Mouse (Mus musculus) embryonic facial prominence, embryonic 11.5 days (tissue): ENCODE results near the gene Orm2. TPM values are rescaled to one million over a fixed set of nuclear protein-coding genes. Genes with fewer than 3 reads are reported as not detected.
A peak's percentile ranks its signal among the peaks of the same experiment; 100 is the strongest.
"Not testable (repeated sequence)": the region's sequence is repeated elsewhere in the genome, so short reads cannot be mapped to it uniquely, and the experiment has no call there.

Source experiments
- ATAC-seq: fragments of 200-750 bp; cut with Nextera tagmentation; replicated peaks from 2 replicates; pipeline ENCODE4 v1.8.0; 2017; ENCODE audit warnings: low read depth; ENCODE audit not compliant: insufficient number of reproducible peaks, low FRiP score, low TSS enrichment
- DNase-seq: peaks from one replicate; pipeline ENCODE4 v3.0.0-alpha.2; 2015; ENCODE audit warnings: low spot score
- H3K27ac ChIP-seq: fragments of 300-500 bp; sonication (generic); replicated peaks from 2 replicates; pipeline ENCODE4 v1.5.1; 2014; ENCODE audit warnings: mild to moderate bottlenecking, low read depth, low read length, control low read depth
- H3K27me3 ChIP-seq: fragments of 300-500 bp; sonication (generic); 2 replicates; pipeline ENCODE4 v1.6.1; 2014; ENCODE audit warnings: mild to moderate bottlenecking, low read length, moderate library complexity, mixed read lengths; ENCODE audit not compliant: control insufficient read depth, insufficient read depth
- H3K36me3 ChIP-seq: fragments of 300-500 bp; sonication (generic); replicated peaks from 2 replicates; pipeline ENCODE4 v1.6.1; 2014; ENCODE audit warnings: low read depth, mild to moderate bottlenecking, low read length, moderate library complexity, mixed read lengths; ENCODE audit not compliant: control insufficient read depth, insufficient read depth
- H3K4me1 ChIP-seq: fragments of 300-500 bp; sonication (generic); 2 replicates; pipeline ENCODE4 v1.6.1; 2014; ENCODE audit warnings: low read length, mixed read lengths; ENCODE audit not compliant: control insufficient read depth, insufficient read depth
- H3K4me2 ChIP-seq: fragments of 300-500 bp; sonication (generic); 2 replicates; pipeline ENCODE4 v1.6.1; 2014; ENCODE audit warnings: low read depth, mild to moderate bottlenecking, control low read depth, low read length, moderate library complexity
- H3K4me3 ChIP-seq: fragments of 300-500 bp; sonication (generic); 2 replicates; pipeline ENCODE4 v1.5.1; 2014; ENCODE audit warnings: low read depth, low read length, control low read depth
- H3K9ac ChIP-seq: fragments of 300-500 bp; sonication (generic); replicated peaks from 2 replicates; pipeline ENCODE4 v1.6.1; 2014; ENCODE audit warnings: mild to moderate bottlenecking, control low read depth, low read length
- H3K9me3 ChIP-seq: fragments of 300-500 bp; sonication (generic); replicated peaks from 2 replicates; pipeline ENCODE4 v1.6.1; 2016; ENCODE audit warnings: mild to moderate bottlenecking, low read length, inconsistent platforms, mixed read lengths; ENCODE audit not compliant: control insufficient read depth
- WGBS: fragments of 180-500 bp; shearing (Covaris S2); extraction: QIAGEN DNeasy Blood & Tissue Kit; methylation state at CpG from one replicate; pipeline ENCODE4 v1.1.7; 2014; 5-methylcytosine and 5-hydroxymethylcytosine counted together
- polyA plus RNA-seq: library from polyadenylated mRNA; unstranded; fragments of >200 nt; fragmentation: Nextera tagmentation; extraction: Ambion mirVana; gene quantifications from 2 replicates; pipeline ENCODE4 v1.2.1, GENCODE M21; 2014

Orm2 gene
- not detected in 2 replicates for polyA plus RNA-seq

DNA sequence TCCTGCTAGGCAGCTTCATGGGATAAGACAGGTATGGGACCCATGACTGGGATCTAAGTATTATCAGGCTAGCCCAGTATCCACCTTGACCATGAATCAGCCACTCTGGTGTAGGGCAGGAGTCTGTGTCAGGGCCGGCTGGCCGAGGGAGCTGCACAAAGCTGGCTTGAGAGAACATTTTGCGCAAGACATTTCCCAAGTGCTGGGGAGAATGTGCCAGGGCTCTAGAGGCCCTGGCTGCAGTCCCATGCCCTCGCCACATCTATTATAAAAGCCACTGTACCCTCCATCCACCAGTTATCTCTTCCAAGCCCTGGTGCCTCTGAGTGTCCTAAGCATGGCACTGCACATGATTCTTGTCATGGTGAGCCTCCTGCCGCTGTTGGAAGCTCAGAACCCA is at the start of gene Orm2:
Gene Orm2 (plus strand): TSS at position 300 of the 400 bp plus-strand sequence.
- Histone ChIP-seq H3K36me3 (no peaks in the 10 kb centered on the region), H3K27ac (no peak within 1 kb of the TSS), H3K4me3 (no peak within 1 kb of the TSS), H3K9me3 (no peaks in the 10 kb centered on the region), H3K4me2 (no peak within 1 kb of the TSS), H3K4me1 (no peaks in the 10 kb centered on the region), H3K27me3 (no peaks in the 10 kb centered on the region), H3K9ac (no peak within 1 kb of the TSS)
- DNase-seq = no peak
- ATAC-seq = no peak
- 93% methylated on average over 5 of the region's 5 CpGs for WGBS

GRCm38 (mm10) chr4:63314063-63314462 is 48.2 kb upstream of the Orm2 start:
- no peak overlapping the region for H3K4me2 ChIP-seq
- no peak overlapping the region for H3K9ac ChIP-seq
- ATAC-seq = no peak
- no peaks in the 10 kb centered on the region for H3K4me1 ChIP-seq
- no peak overlapping the region for H3K27ac ChIP-seq
- H3K4me3 ChIP-seq = no peak overlapping the region
- no peaks in the 10 kb centered on the region for H3K9me3 ChIP-seq
- no peak for DNase-seq
- H3K36me3 ChIP-seq = no peaks in the 10 kb centered on the region
- WGBS = 79% methylated on average over 5 of the region's 5 CpGs
- no peaks in the 10 kb centered on the region for H3K27me3 ChIP-seq

DNA sequence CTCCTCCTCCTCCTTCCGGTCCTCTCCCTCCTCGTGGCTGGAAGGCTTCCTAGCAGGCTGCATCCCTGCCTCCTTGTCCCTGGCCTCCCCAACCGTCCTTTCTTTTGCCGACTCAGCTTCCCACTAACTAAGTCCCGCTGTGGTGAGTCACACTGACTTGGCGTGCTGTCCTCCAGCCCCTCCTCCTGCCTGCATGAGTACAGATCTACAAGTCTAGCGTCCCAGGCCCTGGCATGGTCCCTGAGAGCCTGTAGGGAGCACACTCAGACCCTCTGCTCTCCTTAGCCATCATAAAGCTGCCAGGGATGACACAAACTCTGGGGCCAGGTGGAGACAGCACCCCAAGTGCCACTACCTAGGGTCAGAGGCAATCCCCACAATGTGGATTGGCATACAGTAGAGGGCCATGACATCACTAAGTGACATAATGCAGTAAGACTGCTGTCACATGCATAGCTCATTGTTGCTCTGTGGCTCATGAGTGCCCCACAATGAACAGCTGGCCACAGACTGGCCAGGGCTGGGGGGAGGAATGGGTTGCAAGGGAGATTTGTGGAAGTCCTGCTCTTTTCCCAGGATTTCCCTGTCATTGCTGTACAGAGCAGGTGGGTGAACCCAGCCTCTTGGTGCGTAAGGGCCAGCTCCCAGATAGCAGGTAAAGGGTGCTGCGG is 46.0 kb upstream of the Orm2 start:
- no peaks in the 10 kb centered on the region for H3K27me3 ChIP-seq
- H3K4me3 ChIP-seq = no peak overlapping the region
- no peak; the same call in 1 of the 2 replicates for ATAC-seq
- no peak overlapping the region for H3K4me2 ChIP-seq
- 72% methylated on average over 9 of the region's 9 CpGs for WGBS
- no peak overlapping the region for H3K9ac ChIP-seq
- H3K4me1 ChIP-seq = no peaks in the 10 kb centered on the region
- H3K9me3 ChIP-seq = no peaks in the 10 kb centered on the region
- DNase-seq = no peak
- no peaks in the 10 kb centered on the region for H3K36me3 ChIP-seq
- H3K27ac ChIP-seq = no peak overlapping the region

DNA sequence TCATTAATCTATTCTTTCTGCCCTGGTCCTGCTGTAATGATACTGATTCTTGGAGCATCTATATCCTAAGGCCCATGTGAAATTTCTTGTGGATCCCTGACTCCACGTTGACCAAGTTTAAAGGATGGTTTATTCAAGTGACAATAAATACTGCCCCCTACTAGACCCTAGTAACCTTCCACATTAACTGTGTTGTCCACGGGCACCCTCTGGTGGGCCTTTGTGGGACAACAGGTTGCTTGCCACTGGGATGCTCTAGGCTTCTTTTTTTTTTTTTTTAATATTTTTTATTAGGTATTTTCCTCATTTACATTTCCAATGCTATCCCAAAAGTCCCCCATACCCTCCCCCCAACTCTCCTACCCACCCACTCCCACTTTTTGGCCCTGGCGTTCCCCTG is 42.7 kb upstream of the Orm2 start:
- not testable (repeated sequence) for H3K27me3 ChIP-seq, H3K4me3 ChIP-seq, H3K36me3 ChIP-seq, H3K9ac ChIP-seq, H3K4me2 ChIP-seq, H3K9me3 ChIP-seq, H3K27ac ChIP-seq, ATAC-seq, H3K4me1 ChIP-seq
- 23% methylated on average over 3 of the region's 3 CpGs for WGBS
- DNase-seq = peak; percentile 80

GRCm38 (mm10) chr4:63323275-63323815 is 38.9 kb upstream of the Orm2 start:
- Histone ChIP-seq H3K9me3 (no peaks in the 10 kb centered on the region), H3K9ac (no peak overlapping the region), H3K4me2 (no peak overlapping the region), H3K27ac (no peak overlapping the region), H3K36me3 (no peaks in the 10 kb centered on the region), H3K4me1 (no peaks in the 10 kb centered on the region), H3K27me3 (no peaks in the 10 kb centered on the region), H3K4me3 (no peak overlapping the region)
- no peak for ATAC-seq
- DNase-seq = no peak
- 81% methylated on average over 8 of the region's 8 CpGs for WGBS

DNA sequence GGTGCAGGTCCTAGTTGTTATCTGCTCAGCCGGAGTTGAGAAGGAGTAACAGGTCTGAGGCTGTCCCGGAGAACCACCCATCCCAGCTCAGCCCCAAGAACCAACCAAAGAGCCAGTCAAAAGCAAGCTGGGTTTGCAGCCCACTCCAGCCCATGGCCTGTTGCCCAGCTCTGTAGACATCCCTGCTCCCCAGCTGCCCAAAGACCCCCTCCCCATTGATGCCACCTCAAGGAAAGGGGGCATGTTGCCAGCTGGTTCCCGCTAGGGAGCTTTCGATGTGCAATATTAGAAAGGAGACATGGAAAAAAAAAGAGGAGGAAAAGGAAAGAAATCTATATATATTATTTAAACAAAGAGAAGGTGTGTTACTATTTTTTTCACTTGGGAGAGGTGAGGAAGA is 28.8 kb upstream of the Orm2 start:
- Histone ChIP-seq H3K27me3 (no peaks in the 10 kb centered on the region), H3K4me1 (no peaks in the 10 kb centered on the region), H3K9me3 (no peaks in the 10 kb centered on the region), H3K4me2 (no peak overlapping the region), H3K36me3 (no peaks in the 10 kb centered on the region; the same call in none of the 2 replicates), H3K9ac (no peak overlapping the region), H3K4me3 (no peak overlapping the region), H3K27ac (no peak overlapping the region)
- 91% methylated on average over 4 of the region's 4 CpGs for WGBS
- no peak for ATAC-seq
- DNase-seq = no peak

GRCm38 (mm10) chr4:63338414-63339076 is 23.7 kb upstream of the Orm2 start:
- no peaks in the 10 kb centered on the region for H3K9me3 ChIP-seq
- no peak for DNase-seq
- H3K27ac ChIP-seq = no peak overlapping the region
- H3K4me2 ChIP-seq = no peak overlapping the region
- no peaks in the 10 kb centered on the region for H3K4me1 ChIP-seq
- ATAC-seq = no peak
- no peak overlapping the region for H3K4me3 ChIP-seq
- no peaks in the 10 kb centered on the region for H3K27me3 ChIP-seq
- H3K36me3 ChIP-seq = no peaks in the 10 kb centered on the region
- WGBS = 63% methylated on average over 3 of the region's 3 CpGs
- no peak overlapping the region for H3K9ac ChIP-seq

- Histone ChIP-seq H3K27ac (no peak overlapping the region), H3K36me3 (no peaks in the 10 kb centered on the region), H3K9me3 (no peaks in the 10 kb centered on the region), H3K4me3 (no peak overlapping the region), H3K4me1 (no peaks in the 10 kb centered on the region), H3K27me3 (no peaks in the 10 kb centered on the region), H3K4me2 (no peak overlapping the region), H3K9ac (no peak overlapping the region)
- ATAC-seq = no peak
- DNase-seq = no peak
- WGBS = 71% methylated on average over 4 of the region's 4 CpGs
These were observed 19.8 kb upstream of the Orm2 start for GRCm38 (mm10) chr4:63342491-63342890.
